ENCODE assay signal across 26 mouse cellular contexts in the genomic region with DNA sequence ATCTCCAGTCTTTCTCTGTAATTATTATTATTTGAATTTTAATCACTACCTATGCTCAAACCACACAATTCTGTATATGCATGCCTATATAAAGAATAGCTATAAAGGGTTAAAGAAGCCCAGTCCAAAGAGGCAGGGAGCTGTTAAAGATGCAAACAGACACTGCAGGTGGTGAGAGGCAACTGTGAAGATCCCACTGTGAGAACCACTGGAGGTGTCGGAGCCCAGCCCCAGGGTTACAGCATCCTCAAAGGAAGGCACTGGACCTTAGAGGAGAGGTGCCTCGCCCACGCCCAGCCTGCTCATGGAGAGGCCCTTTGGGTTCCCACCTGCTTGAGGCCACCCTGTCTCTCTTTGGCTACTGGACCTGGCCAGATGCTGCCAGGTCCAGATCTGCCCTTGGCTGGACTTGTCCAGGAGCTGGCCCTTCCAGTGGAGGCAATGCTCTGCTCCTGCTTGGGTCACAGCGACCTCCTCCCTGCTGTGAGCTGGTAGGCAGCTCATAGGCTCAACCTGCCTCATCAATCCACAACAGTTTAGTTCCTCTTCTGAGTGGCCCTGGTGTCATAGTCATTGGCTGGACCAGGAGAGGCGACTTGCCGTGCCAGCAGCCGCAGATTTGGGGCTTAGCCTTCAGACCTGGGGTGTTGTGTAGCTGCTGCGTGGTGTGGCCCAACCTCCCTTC. TPM values are rescaled to one million over a fixed set of nuclear protein-coding genes. Genes with fewer than 3 reads are reported as not detected.
DNase-seq lines count a peak whose midpoint lies in the region; ATAC-seq and TF ChIP-seq lines count a peak whose summit lies in the region.
"Had no signal": no experiment of that assay in that cellular context is flagged by ENCODE, and none has a peak within 500 bp of the region (broad histone marks: within the 10 kb centered on the region; RNA-seq: fewer than 3 reads in every experiment).

No protein-coding gene starts in this region.

- intact Hi-C loops in gastrocnemius, adult 2 months (cut with DNase I) = no loop called here
- intact Hi-C loops in gastrocnemius, postnatal 14 days (cut with DNase I; ENCODE audit: low total_unique reads) = loop anchor here (10.0 kb wide), 1 partner anchor 50 kb away; no protein-coding TSS in a partner anchor

- ATAC-seq in common myeloid progenitor, adult 5-6 weeks (replicated peaks; ENCODE audit: low read depth, poor library complexity, severe bottlenecking) = peak; percentile 41
- ATAC-seq in megakaryocyte, adult 5-6 weeks (ENCODE audit: poor library complexity, severe bottlenecking) = peak; percentile 50
- ATAC-seq in hindbrain, embryonic 11.5 days (ENCODE audit: low FRiP score) = no peak
- ATAC-seq: CD4-positive, CD25-positive, alpha-beta regulatory T cell, adult 4 months; forebrain, embryonic 16.5 days; hindbrain, postnatal 0 days; intestine, embryonic 15.5 days; Patski had no signal

- 50% methylated on average over 8 of the region's 8 CpGs for WGBS in hindbrain, embryonic 11.5 days

- 0 out of 2 replicates have a peak, but pooled peaks cover 8% of the 10 kb centered on the region for H3K4me1 ChIP-seq in hindbrain, embryonic 11.5 days (replicated peaks; ENCODE audit: control insufficient read depth, insufficient read depth, low read length)

- no peaks in the 10 kb centered on the region for H3K27me3 ChIP-seq in hindbrain, embryonic 11.5 days (ENCODE audit: control insufficient read depth, insufficient read depth, low read length)
- H3K27me3 ChIP-seq: embryonic facial prominence, embryonic 13.5 days; forebrain, embryonic 12.5 days; intestine, embryonic 15.5 days; Patski had no signal

- H3K9me3 ChIP-seq in hindbrain, embryonic 11.5 days (ENCODE audit: control insufficient read depth, low read length) = no peaks in the 10 kb centered on the region
- H3K9me3 ChIP-seq: embryonic facial prominence, embryonic 13.5 days; forebrain, embryonic 12.5 days; heart, embryonic 13.5 days; hindbrain, embryonic 13.5 days; intestine, embryonic 15.5 days had no signal

- H3K27ac ChIP-seq in gastrocnemius, adult 2 months = peak overlapping the region; percentile 81
- no peak overlapping the region for H3K27ac ChIP-seq in hindbrain, embryonic 11.5 days (ENCODE audit: low read depth, low read length)
- H3K27ac ChIP-seq: embryonic facial prominence, embryonic 13.5 days; forebrain, embryonic 12.5 days; heart, embryonic 13.5 days; hindbrain, embryonic 13.5 days; hindbrain, postnatal 0 days; intestine, embryonic 15.5 days had no signal

- H3K9ac ChIP-seq in hindbrain, embryonic 11.5 days (ENCODE audit: low read depth, low read length) = no peak overlapping the region
- H3K9ac ChIP-seq: embryonic facial prominence, embryonic 13.5 days; forebrain, embryonic 12.5 days; heart, embryonic 13.5 days; hindbrain, embryonic 13.5 days; intestine, embryonic 15.5 days had no signal

- H3K36me3 ChIP-seq in hindbrain, embryonic 11.5 days (ENCODE audit: control insufficient read depth, insufficient read depth, low read length) = no peaks in the 10 kb centered on the region
- H3K36me3 ChIP-seq: embryonic facial prominence, embryonic 13.5 days; forebrain, embryonic 12.5 days; heart, embryonic 13.5 days; hindbrain, embryonic 13.5 days; intestine, embryonic 15.5 days had no signal

- no peak for TF ChIP-seq CTCF in gastrocnemius, adult 2 months (IDR thresholded peaks at IDR 0.05)

- H3K4me2 ChIP-seq in hindbrain, embryonic 11.5 days (replicated peaks; ENCODE audit: low read depth, low read length) = no peak overlapping the region
- H3K4me2 ChIP-seq: embryonic facial prominence, embryonic 13.5 days; forebrain, embryonic 12.5 days; heart, embryonic 13.5 days; hindbrain, embryonic 13.5 days; intestine, embryonic 15.5 days had no signal

- H3K4me3 ChIP-seq in gastrocnemius, adult 2 months = no peak overlapping the region
- H3K4me3 ChIP-seq in hindbrain, embryonic 11.5 days (ENCODE audit: low read depth, low read length) = no peak overlapping the region
- H3K4me3 ChIP-seq: embryonic facial prominence, embryonic 13.5 days; forebrain, embryonic 12.5 days; heart, adult 2 months; heart, embryonic 13.5 days; hindbrain, embryonic 13.5 days; intestine, embryonic 15.5 days had no signal

- DNase-seq in gastrocnemius, adult 2 months = no peak
- DNase-seq in gastrocnemius, postnatal 14 days = no peak
- peak; percentile 54 for DNase-seq in ES-CJ7 (ENCODE audit: low read depth, low spot score)
- no peak for DNase-seq in hindbrain, embryonic 11.5 days (ENCODE audit: low spot score)
- no peak for DNase-seq in adrenal gland, adult 8-10 months
- no peak for DNase-seq in thymus, postnatal 0 days (ENCODE audit: low spot score)
- DNase-seq: adrenal gland, adult 2 months; adrenal gland, postnatal 36 days; B cell, adult 2 months; cerebellum, adult 11 months; cerebellum, adult 8-10 months; cerebellum, postnatal 14 days; gastrocnemius, postnatal 36 days; heart, adult 2 months; heart, postnatal 36 days had no signal

RNA-seq across cellular contexts. Expression of a gene that starts 45.7 kb away (rescaled TPM):
- 10 to 100 TPM; 11.5 to 13.6 TPM for total RNA-seq in gastrocnemius, adult 2 months (2021)
- total RNA-seq in gastrocnemius, postnatal 14 days (2021) = 10 to 100 TPM; 27.2 to 34.0 TPM
- 123 and 130 TPM in 2 replicates for total RNA-seq in common myeloid progenitor, adult 5-6 weeks (2017)
- 162 and 178 TPM in 2 replicates for total RNA-seq in megakaryocyte, adult 5-6 weeks (2015)
- total RNA-seq in megakaryocyte, adult 5-6 weeks (2017) = 335 and 338 TPM in 2 replicates
- polyA plus RNA-seq in hindbrain, embryonic 11.5 days (2014; fragmentation: Nextera tagmentation; extraction: Ambion mirVana) = 126 and 141 TPM in 2 replicates
- 100 to 1,000 TPM; 114 to 136 (median 132) TPM for total RNA-seq in adrenal gland, adult 8-10 months (2022)
- polyA plus RNA-seq in thymus, postnatal 0 days (2015; fragmentation: Nextera tagmentation; extraction: Ambion mirVana) = 220 and 222 TPM in 2 replicates
